Mouse (Mus musculus): Measurements from ENCODE around the gene Wdr86. TPM values are rescaled to one million over a fixed set of nuclear protein-coding genes. Genes with fewer than 3 reads are reported as not detected.

The Wdr86 gene
- total RNA-seq, 1 experiment = 2.5 TPM

DNA sequence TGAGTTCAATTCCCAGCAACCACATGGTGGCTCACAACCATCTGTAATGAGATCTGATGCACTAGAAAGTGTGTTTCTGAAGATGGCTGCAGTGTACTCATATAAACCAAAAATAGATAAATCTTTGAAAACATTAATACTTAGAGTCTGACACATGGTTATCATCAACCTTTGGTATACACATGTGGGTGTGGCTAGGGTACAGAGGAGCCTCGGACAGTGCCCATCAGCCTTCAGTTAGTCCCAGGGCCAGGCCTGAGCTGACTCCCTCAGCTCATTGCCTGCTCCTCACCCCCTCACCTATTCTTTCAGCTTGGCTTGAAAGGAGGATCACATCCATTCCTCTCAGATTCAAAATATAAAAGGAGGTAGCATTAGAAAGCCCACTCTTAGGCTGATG is 8.0 kb upstream of the Wdr86 start:
- no peak overlapping the region for H3K4me3 ChIP-seq (ENCODE audit: insufficient read depth in 1 of 2, low read depth in 1 of 2, low read length in 2 of 2, poor library complexity in 1 of 2, severe bottlenecking in 1 of 2)
- TF ChIP-seq ZC3H11A (IDR thresholded peaks at IDR 0.05; ENCODE audit: borderline replicate concordance, low read depth, low read length) = no peak
- no peak for TF ChIP-seq ZNF384 (IDR thresholded peaks at IDR 0.05; ENCODE audit: low read depth, low read length)
- TF ChIP-seq HCFC1 (IDR thresholded peaks at IDR 0.05; ENCODE audit: borderline replicate concordance, insufficient read depth, low read length) = no peak
- H3K36me3 ChIP-seq (ENCODE audit: control insufficient read depth, insufficient read depth, low read length, poor library complexity, severe bottlenecking) = no peaks in the 10 kb centered on the region
- DNase-seq (ENCODE audit: low read depth, low spot score) = no peak
- H3K4me1 ChIP-seq (ENCODE audit: control insufficient read depth in 2 of 2, insufficient read depth in 2 of 2, low read length in 2 of 2, poor library complexity in 1 of 2) = peaks cover 4% of the 10 kb centered on the region in 2 experiments
- no peak overlapping the region for H3K27ac ChIP-seq (ENCODE audit: insufficient read depth, low read depth, low read length, poor library complexity, severe bottlenecking)
- no peak overlapping the region for H3K9ac ChIP-seq (ENCODE audit: insufficient read depth, low read depth, low read length, poor library complexity, severe bottlenecking)
- H3K9me3 ChIP-seq (ENCODE audit: control insufficient read depth, insufficient read depth, low read depth, low read length) = no peaks in the 10 kb centered on the region
- in situ Hi-C loops (cut with MboI; ENCODE audit: low sequenced_read_pairs in 2 of 2, unreplicated experiment in 2 of 2) = no loop called here

DNA sequence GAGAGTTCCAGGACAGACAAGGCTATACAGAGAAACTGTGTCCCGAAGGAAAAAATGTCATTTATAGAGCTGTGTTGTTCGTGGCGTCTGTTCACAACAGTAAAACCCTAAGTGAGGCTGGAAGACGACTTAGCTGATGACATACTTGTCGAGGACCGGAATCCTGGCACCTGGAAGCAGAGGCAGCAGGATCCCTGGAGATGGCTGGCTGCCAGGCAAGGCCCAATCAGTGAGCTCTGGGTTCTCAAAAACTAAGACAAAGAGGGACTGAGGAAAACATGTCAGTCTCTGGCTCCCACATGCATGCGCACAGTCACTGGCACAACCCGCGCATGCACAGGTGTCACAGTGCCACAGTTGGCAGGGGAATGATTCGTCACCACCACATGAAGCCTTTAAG is 7.1 kb upstream of the Wdr86 start:
- Histone ChIP-seq H3K27ac (ENCODE audit: insufficient read depth, low read depth, low read length, poor library complexity, severe bottlenecking) (no peak overlapping the region), H3K36me3 (ENCODE audit: control insufficient read depth, insufficient read depth, low read length, poor library complexity, severe bottlenecking) (no peaks in the 10 kb centered on the region), H3K4me3 (ENCODE audit: insufficient read depth in 1 of 2, low read depth in 1 of 2, low read length in 2 of 2, poor library complexity in 1 of 2, severe bottlenecking in 1 of 2) (no peak overlapping the region), H3K4me1 (ENCODE audit: control insufficient read depth in 2 of 2, insufficient read depth in 2 of 2, low read length in 2 of 2, poor library complexity in 1 of 2) (peaks cover 7 to 8% of the 10 kb centered on the region in 2 experiments), H3K9me3 (ENCODE audit: control insufficient read depth, insufficient read depth, low read depth, low read length) (no peaks in the 10 kb centered on the region), H3K9ac (ENCODE audit: insufficient read depth, low read depth, low read length, poor library complexity, severe bottlenecking) (no peak overlapping the region)
- no peak for DNase-seq (ENCODE audit: low read depth, low spot score)
- in situ Hi-C loops (cut with MboI; ENCODE audit: low sequenced_read_pairs in 2 of 2, unreplicated experiment in 2 of 2) = no loop called here
- TF ChIP-seq ZNF384 (IDR thresholded peaks at IDR 0.05; ENCODE audit: low read depth, low read length) (no peak), HCFC1 (IDR thresholded peaks at IDR 0.05; ENCODE audit: borderline replicate concordance, insufficient read depth, low read length) (no peak), MAFK (IDR thresholded peaks at IDR 0.05; ENCODE audit: insufficient read depth, low read depth, low read length) (no peak), CHD2 (IDR thresholded peaks at IDR 0.05; ENCODE audit: low read depth, low read length) (no peak), ZC3H11A (IDR thresholded peaks at IDR 0.05; ENCODE audit: borderline replicate concordance, low read depth, low read length) (no peak)

DNA sequence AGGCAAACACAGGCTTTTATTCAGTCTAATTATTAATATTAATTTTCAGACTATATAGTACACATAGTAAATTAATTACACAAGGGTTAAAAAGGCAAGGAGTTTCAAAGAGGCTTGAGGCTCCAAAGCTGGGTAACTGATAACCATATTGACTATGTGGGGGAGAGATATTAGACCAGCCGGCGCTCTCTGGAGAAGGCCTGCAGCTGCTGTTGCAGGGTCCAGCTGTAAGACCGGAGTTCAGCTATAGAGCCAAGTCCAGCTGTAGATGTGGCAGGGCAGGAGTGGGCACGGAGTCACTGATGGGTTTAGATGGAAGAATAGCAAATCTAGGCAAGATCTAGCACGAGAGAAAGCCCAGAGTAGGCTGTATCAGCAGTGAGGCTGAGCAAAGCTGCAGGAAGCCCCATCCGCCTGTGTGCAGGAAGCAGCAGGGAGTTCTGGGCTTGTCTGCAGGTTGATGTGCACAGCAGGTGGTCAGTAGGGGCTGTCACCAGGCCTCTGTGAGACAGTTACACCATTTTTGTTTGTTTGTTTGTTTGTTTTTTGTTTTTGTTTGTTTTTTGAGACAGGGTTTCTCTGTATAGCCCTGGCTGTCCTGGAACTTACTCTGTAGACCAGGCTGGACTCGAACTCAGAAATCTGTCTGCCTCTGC is 3.4 kb upstream of the Wdr86 start:
- H3K9me3 ChIP-seq (ENCODE audit: control insufficient read depth, insufficient read depth, low read depth, low read length) = no peaks in the 10 kb centered on the region
- H3K4me1 ChIP-seq (ENCODE audit: control insufficient read depth in 2 of 2, insufficient read depth in 2 of 2, low read length in 2 of 2, poor library complexity in 1 of 2) = peaks cover 7 to 19% of the 10 kb centered on the region in 2 experiments
- no peak overlapping the region for H3K4me3 ChIP-seq (ENCODE audit: insufficient read depth in 1 of 2, low read depth in 1 of 2, low read length in 2 of 2, poor library complexity in 1 of 2, severe bottlenecking in 1 of 2)
- DNase-seq (ENCODE audit: low read depth, low spot score) = no peak
- peak overlapping the region; percentile 38; the same call in 1 of the 2 replicates for H3K27ac ChIP-seq (ENCODE audit: insufficient read depth, low read depth, low read length, poor library complexity, severe bottlenecking)
- TF ChIP-seq ZNF384 (IDR thresholded peaks at IDR 0.05; ENCODE audit: low read depth, low read length) = no peak
- TF ChIP-seq HCFC1 (IDR thresholded peaks at IDR 0.05; ENCODE audit: borderline replicate concordance, insufficient read depth, low read length) = no peak
- no peak for TF ChIP-seq ZC3H11A (IDR thresholded peaks at IDR 0.05; ENCODE audit: borderline replicate concordance, low read depth, low read length)
- TF ChIP-seq CHD2 (IDR thresholded peaks at IDR 0.05; ENCODE audit: low read depth, low read length) = no peak
- no peak for TF ChIP-seq MAFK (IDR thresholded peaks at IDR 0.05; ENCODE audit: insufficient read depth, low read depth, low read length)
- in situ Hi-C loops (cut with MboI; ENCODE audit: low sequenced_read_pairs in 2 of 2, unreplicated experiment in 2 of 2) = no loop called here
- H3K9ac ChIP-seq (ENCODE audit: insufficient read depth, low read depth, low read length, poor library complexity, severe bottlenecking) = no peak overlapping the region; the same call in 1 of the 2 replicates
- no peaks in the 10 kb centered on the region for H3K36me3 ChIP-seq (ENCODE audit: control insufficient read depth, insufficient read depth, low read length, poor library complexity, severe bottlenecking)

DNA sequence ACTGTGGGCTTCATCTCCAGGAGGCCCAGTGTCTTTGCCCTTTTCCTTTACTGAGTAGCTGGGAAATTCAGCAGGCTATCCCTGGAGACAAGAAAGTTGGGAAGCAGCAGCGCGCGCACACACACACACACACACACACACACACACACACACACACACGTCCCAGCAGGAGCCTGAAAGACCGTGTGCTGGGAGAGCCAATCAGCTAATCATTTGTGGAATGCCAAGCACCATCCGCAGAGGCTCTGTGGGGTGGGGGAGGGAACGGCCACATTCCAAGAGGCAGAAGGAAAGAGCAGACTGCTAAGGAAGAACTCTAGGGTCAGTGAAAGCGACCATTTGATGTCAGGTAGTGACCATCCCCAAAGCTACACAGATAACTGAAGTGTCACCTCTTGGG is 2.6 kb upstream of the Wdr86 start:
- Histone ChIP-seq H3K9ac (ENCODE audit: insufficient read depth, low read depth, low read length, poor library complexity, severe bottlenecking) (no peak overlapping the region), H3K4me1 (ENCODE audit: control insufficient read depth in 2 of 2, insufficient read depth in 2 of 2, low read length in 2 of 2, poor library complexity in 1 of 2) (peaks cover 7 to 19% of the 10 kb centered on the region in 2 experiments), H3K9me3 (ENCODE audit: control insufficient read depth, insufficient read depth, low read depth, low read length) (no peaks in the 10 kb centered on the region), H3K27ac (ENCODE audit: insufficient read depth, low read depth, low read length, poor library complexity, severe bottlenecking) (no peak overlapping the region), H3K36me3 (ENCODE audit: control insufficient read depth, insufficient read depth, low read length, poor library complexity, severe bottlenecking) (no peaks in the 10 kb centered on the region), H3K4me3 (ENCODE audit: insufficient read depth in 1 of 2, low read depth in 1 of 2, low read length in 2 of 2, poor library complexity in 1 of 2, severe bottlenecking in 1 of 2) (no peak overlapping the region)
- DNase-seq (ENCODE audit: low read depth, low spot score) = peak; percentile 58
- TF ChIP-seq HCFC1 (IDR thresholded peaks at IDR 0.05; ENCODE audit: borderline replicate concordance, insufficient read depth, low read length) (no peak), MAFK (IDR thresholded peaks at IDR 0.05; ENCODE audit: insufficient read depth, low read depth, low read length) (no peak), CHD2 (IDR thresholded peaks at IDR 0.05; ENCODE audit: low read depth, low read length) (0 out of 2 replicates have a peak, but pooled peaks have one; percentile 15), ZC3H11A (IDR thresholded peaks at IDR 0.05; ENCODE audit: borderline replicate concordance, low read depth, low read length) (no peak), ZNF384 (IDR thresholded peaks at IDR 0.05; ENCODE audit: low read depth, low read length) (no peak)
- in situ Hi-C loops (cut with MboI; ENCODE audit: low sequenced_read_pairs in 2 of 2, unreplicated experiment in 2 of 2) = no loop called here
